23 mouse cellular contexts compared by ENCODE assay signal in the genomic region with DNA sequence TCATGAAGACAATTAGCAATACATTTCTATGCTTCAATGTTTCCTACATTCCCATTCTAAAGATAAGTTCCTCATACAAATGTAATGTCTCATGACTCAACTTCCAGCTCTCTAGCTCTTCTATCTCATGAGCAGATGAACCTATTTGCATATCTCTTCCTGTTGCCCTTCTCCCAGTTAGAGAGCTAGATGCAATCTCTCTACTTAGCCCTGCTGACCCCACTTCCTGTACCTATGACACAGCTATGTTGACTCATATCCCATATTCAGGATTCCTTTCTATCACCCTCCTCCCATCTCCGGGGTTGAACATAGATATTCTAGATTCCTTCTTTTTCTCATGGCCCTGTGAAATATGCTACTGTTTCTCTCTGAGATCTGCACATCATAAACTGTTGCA. TPM values are rescaled to one million over a fixed set of nuclear protein-coding genes. Genes with fewer than 3 reads are reported as not detected.
"Had no signal": no experiment of that assay in that cellular context is flagged by ENCODE, and none has a peak within 500 bp of the region (broad histone marks: within the 10 kb centered on the region; RNA-seq: fewer than 3 reads in every experiment).

No protein-coding gene starts in this region.

- H3K4me1 ChIP-seq: limb, embryonic 12.5 days; limb, embryonic 15.5 days; midbrain, embryonic 15.5 days; neural tube, embryonic 15.5 days; stomach, embryonic 15.5 days had no signal

- ATAC-seq: liver, postnatal 0 days; midbrain, embryonic 15.5 days had no signal

- H3K36me3 ChIP-seq: kidney, embryonic 15.5 days; limb, embryonic 12.5 days; limb, embryonic 15.5 days; midbrain, embryonic 12.5 days; midbrain, embryonic 15.5 days; neural tube, embryonic 12.5 days; neural tube, embryonic 15.5 days; stomach, embryonic 15.5 days had no signal

- H3K27ac ChIP-seq: kidney, embryonic 15.5 days; limb, embryonic 12.5 days; limb, embryonic 15.5 days; liver, embryonic 14.5 days; macrophage; midbrain, embryonic 12.5 days; midbrain, embryonic 15.5 days; neural tube, embryonic 12.5 days; neural tube, embryonic 15.5 days; stomach, embryonic 15.5 days had no signal

- H3K4me3 ChIP-seq: kidney, embryonic 15.5 days; limb, embryonic 12.5 days; limb, embryonic 15.5 days; midbrain, embryonic 12.5 days; midbrain, embryonic 15.5 days; neural tube, embryonic 12.5 days; neural tube, embryonic 15.5 days; stomach, embryonic 15.5 days had no signal

- DNase-seq: kidney, adult 11 months; kidney, adult 8-10 months; kidney, postnatal 10 days; kidney, postnatal 36 days; layer of hippocampus, postnatal 36 days; left cerebral cortex, postnatal 4 days; liver, postnatal 0 days; right cerebral cortex, adult 18-20 months; right cerebral cortex, postnatal 14 days; right cerebral cortex, postnatal 4 days; thymus, postnatal 36 days had no signal

- H3K27me3 ChIP-seq: kidney, embryonic 15.5 days; limb, embryonic 15.5 days; midbrain, embryonic 12.5 days; midbrain, embryonic 15.5 days; neural tube, embryonic 12.5 days; neural tube, embryonic 15.5 days; stomach, embryonic 15.5 days had no signal

- H3K9me3 ChIP-seq: kidney, embryonic 15.5 days; limb, embryonic 12.5 days; limb, embryonic 15.5 days; midbrain, embryonic 12.5 days; midbrain, embryonic 15.5 days; neural tube, embryonic 12.5 days; neural tube, embryonic 15.5 days; stomach, embryonic 15.5 days had no signal

- H3K4me2 ChIP-seq: kidney, embryonic 15.5 days; limb, embryonic 12.5 days; limb, embryonic 15.5 days; liver, embryonic 11.5 days; midbrain, embryonic 12.5 days; midbrain, embryonic 15.5 days; neural tube, embryonic 12.5 days; neural tube, embryonic 15.5 days; stomach, embryonic 15.5 days had no signal

- H3K9ac ChIP-seq: kidney, embryonic 15.5 days; limb, embryonic 12.5 days; limb, embryonic 15.5 days; liver, embryonic 14.5 days; liver, postnatal 0 days; midbrain, embryonic 12.5 days; midbrain, embryonic 15.5 days; neural tube, embryonic 12.5 days; neural tube, embryonic 15.5 days; stomach, embryonic 15.5 days had no signal

RNA-seq across cellular contexts. Expression of a gene that starts 38.0 kb away (rescaled TPM):
- total RNA-seq: megakaryocyte, adult 5-6 weeks had no signal
- polyA plus RNA-seq: macrophage had no signal
